Mouse (Mus musculus): ENCODE measurements around the gene Fgfr2. TPM values are rescaled to one million over a fixed set of nuclear protein-coding genes. Genes with fewer than 3 reads are reported as not detected.
A peak's percentile ranks its signal among the peaks of the same experiment; 100 is the strongest.

The Fgfr2 gene
- polyA plus RNA-seq, 1 experiment from 2014 or later = 67.0 TPM

DNA sequence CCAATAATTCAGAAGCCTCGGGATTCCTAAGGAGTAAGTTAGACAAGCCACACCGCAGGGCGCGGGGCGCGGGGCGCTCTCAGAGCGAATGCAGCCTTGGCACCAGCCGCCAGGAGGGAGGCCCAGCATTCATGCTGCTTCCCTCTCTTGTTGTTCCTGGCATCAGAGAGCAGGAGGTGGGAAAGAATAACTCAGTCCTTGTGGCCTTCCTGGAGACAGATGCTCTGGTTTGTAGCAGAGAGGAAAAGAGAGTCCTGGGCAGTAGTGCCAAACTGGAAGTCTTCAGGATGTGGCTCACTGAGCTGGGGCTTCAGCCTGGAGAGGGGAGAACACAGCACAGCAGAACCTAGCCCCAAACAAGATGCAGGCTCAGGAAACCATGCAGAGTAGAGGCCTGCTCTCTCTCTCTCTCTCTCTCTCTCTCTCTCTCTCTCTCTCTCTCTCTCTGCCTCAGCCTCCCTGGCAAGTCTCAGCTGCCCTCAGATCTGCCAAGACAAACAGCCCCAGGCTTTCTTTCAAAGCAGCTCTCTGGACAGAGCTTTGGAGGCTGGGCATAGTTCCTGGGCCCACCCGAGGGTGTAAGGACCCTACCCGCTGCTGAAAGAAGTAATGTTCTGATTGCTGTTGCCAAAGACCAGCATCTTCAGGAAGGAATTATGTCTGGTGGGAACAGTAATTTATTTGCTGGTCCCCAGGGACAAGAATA, 2790.5 kb downstream of the Fgfr2 start:
- WGBS = 87% methylated on average over 11 of the region's 11 CpGs
- no peak overlapping the region for H3K9ac ChIP-seq
- no peak for ATAC-seq

DNA sequence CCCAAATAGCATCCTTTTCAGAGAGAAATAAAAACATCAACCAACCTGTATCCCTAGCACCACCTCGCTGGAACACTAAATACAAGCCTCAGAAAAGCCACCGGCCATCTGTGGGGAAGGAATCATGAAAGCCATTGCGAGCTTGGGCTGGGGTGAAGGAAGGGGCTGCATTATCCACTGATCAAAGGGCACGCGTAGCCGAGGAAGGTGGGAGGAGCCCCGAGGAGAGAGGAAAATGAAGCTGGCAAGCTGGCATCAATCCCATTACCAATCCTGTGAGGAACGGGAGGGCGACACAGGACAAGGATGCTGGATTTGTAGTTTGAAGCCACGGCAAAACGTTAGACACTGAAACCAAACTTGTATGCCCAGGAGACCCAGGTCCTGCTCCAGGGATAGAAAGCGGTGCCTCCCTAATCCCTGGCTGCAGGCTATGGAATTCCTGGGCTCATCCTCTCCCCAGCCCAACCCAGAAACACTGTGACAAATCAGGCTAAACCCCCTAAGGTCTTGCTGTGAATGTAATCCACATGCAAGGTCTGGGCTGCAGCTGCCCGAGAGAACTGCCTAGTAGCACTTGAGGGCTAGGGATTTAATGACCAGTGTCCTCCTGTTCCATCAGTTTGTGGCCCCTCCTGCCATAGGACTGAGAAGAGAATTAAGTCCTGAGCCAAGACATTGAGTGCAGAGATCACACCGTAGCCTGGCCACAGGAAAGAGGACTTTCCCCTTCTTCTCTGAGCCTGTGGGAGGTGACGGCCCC, 2795.4 kb downstream of the Fgfr2 start:
- Histone ChIP-seq H3K4me1 (replicated peaks) (peaks cover 15% of the 10 kb centered on the region; the same call in 1 of the 2 replicates), H3K9me3 (no peaks in the 10 kb centered on the region), H3K36me3 (no peaks in the 10 kb centered on the region), H3K27me3 (replicated peaks) (no peaks in the 10 kb centered on the region), H3K27ac (no peak overlapping the region), H3K4me2 (replicated peaks) (no peak overlapping the region; the same call in 1 of the 2 replicates), H3K4me3 (replicated peaks) (no peak overlapping the region), H3K9ac (no peak overlapping the region)
- no peak for ATAC-seq
- 20% methylated on average over 15 of the region's 15 CpGs for WGBS

More for the DNA sequence above, 2790.5 kb downstream of the Fgfr2 start:
- Histone ChIP-seq H3K4me2 (replicated peaks) (no peak overlapping the region), H3K4me1 (replicated peaks) (peaks cover 6% of the 10 kb centered on the region; the same call in 1 of the 2 replicates), H3K4me3 (replicated peaks) (no peak overlapping the region), H3K27ac (no peak overlapping the region), H3K36me3 (no peaks in the 10 kb centered on the region), H3K9me3 (no peaks in the 10 kb centered on the region), H3K27me3 (replicated peaks) (no peaks in the 10 kb centered on the region)

GRCm38 (mm10) chr7:130325983-130326433, 2797.1 kb downstream of the Fgfr2 start:
- Histone ChIP-seq H3K9me3 (no peaks in the 10 kb centered on the region), H3K27ac (no peak overlapping the region), H3K4me1 (replicated peaks) (peaks cover 15% of the 10 kb centered on the region; the same call in 1 of the 2 replicates), H3K4me2 (replicated peaks) (0 out of 2 replicates have a peak overlapping the region, but pooled peaks have one; percentile 3), H3K27me3 (replicated peaks) (no peaks in the 10 kb centered on the region), H3K4me3 (replicated peaks) (no peak overlapping the region), H3K9ac (no peak overlapping the region), H3K36me3 (no peaks in the 10 kb centered on the region)
- ATAC-seq = peak; percentile 75
- 54% methylated on average over 15 of the region's 15 CpGs for WGBS

GRCm38 (mm10) chr7:130324716-130325401, 2798.3 kb downstream of the Fgfr2 start:
- H3K4me1 ChIP-seq (replicated peaks) = peaks cover 20% of the 10 kb centered on the region
- H3K4me2 ChIP-seq (replicated peaks) = no peak overlapping the region
- no peaks in the 10 kb centered on the region for H3K27me3 ChIP-seq (replicated peaks)
- H3K9me3 ChIP-seq = no peaks in the 10 kb centered on the region
- no peak overlapping the region for H3K4me3 ChIP-seq (replicated peaks)
- H3K27ac ChIP-seq = no peak overlapping the region
- no peak overlapping the region for H3K9ac ChIP-seq
- 59% methylated on average over 14 of the region's 14 CpGs for WGBS
- ATAC-seq = no peak
- H3K36me3 ChIP-seq = no peaks in the 10 kb centered on the region

DNA sequence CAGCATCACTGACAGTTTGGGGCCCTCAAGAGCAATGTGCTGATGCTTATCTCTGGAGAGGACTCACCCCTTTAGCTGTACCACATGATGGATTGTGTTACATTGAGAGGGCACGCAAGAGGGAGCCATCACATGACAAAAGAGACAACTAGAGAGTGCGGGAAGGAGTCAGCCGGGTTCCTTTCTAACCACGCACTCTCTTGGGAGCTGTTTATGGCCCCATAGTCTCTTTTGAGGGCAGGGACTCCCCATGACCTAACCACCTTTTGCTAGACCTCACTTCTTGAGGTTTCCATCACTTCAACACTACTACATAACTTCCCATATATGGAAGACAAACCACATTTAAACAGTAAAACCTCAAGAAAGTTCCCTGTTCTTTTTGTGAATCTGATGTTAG, 2799.4 kb downstream of the Fgfr2 start:
- Histone ChIP-seq H3K9me3 (no peaks in the 10 kb centered on the region), H3K36me3 (no peaks in the 10 kb centered on the region), H3K27me3 (replicated peaks) (no peaks in the 10 kb centered on the region), H3K4me1 (replicated peaks) (peaks cover 23% of the 10 kb centered on the region), H3K4me2 (replicated peaks) (no peak overlapping the region), H3K4me3 (replicated peaks) (no peak overlapping the region), H3K9ac (no peak overlapping the region), H3K27ac (no peak overlapping the region)
- 83% methylated on average over 4 of the region's 4 CpGs for WGBS
- ATAC-seq = no peak

GRCm38 (mm10) chr7:130319799-130320556, 2803.2 kb downstream of the Fgfr2 start:
- peak; percentile 61 for ATAC-seq
- no peak overlapping the region for H3K27ac ChIP-seq
- 38% methylated on average over 8 of the region's 8 CpGs for WGBS

GRCm38 (mm10) chr7:130316294-130316693, 2806.9 kb downstream of the Fgfr2 start:
- WGBS = 45% methylated on average over 3 of the region's 3 CpGs
- no peaks in the 10 kb centered on the region for H3K9me3 ChIP-seq

More at GRCm38 (mm10) chr7:130319799-130320556, 2803.2 kb downstream of the Fgfr2 start:
- H3K4me2 ChIP-seq (replicated peaks) = no peak overlapping the region
- H3K4me3 ChIP-seq (replicated peaks) = no peak overlapping the region
- peaks cover 8% of the 10 kb centered on the region for H3K4me1 ChIP-seq (replicated peaks)
- no peak overlapping the region for H3K9ac ChIP-seq
- no peaks in the 10 kb centered on the region for H3K9me3 ChIP-seq
- H3K36me3 ChIP-seq = no peaks in the 10 kb centered on the region
- H3K27me3 ChIP-seq (replicated peaks) = no peaks in the 10 kb centered on the region

GRCm38 (mm10) chr7:130315221-130315620, 2807.9 kb downstream of the Fgfr2 start:
- no peaks in the 10 kb centered on the region for H3K27me3 ChIP-seq (replicated peaks)
- no peaks in the 10 kb centered on the region for H3K36me3 ChIP-seq
- H3K4me1 ChIP-seq (replicated peaks) = peaks cover 6% of the 10 kb centered on the region
- H3K9me3 ChIP-seq = no peaks in the 10 kb centered on the region
- ATAC-seq = no peak
- H3K4me3 ChIP-seq (replicated peaks) = no peak overlapping the region
- H3K27ac ChIP-seq = no peak overlapping the region
- no peak overlapping the region for H3K4me2 ChIP-seq (replicated peaks)
- no peak overlapping the region for H3K9ac ChIP-seq
- WGBS = 75% methylated on average over 6 of the region's 6 CpGs

More at GRCm38 (mm10) chr7:130316294-130316693, 2806.9 kb downstream of the Fgfr2 start:
- Histone ChIP-seq H3K36me3 (no peaks in the 10 kb centered on the region), H3K9ac (no peak overlapping the region), H3K27ac (no peak overlapping the region), H3K4me2 (replicated peaks) (no peak overlapping the region), H3K27me3 (replicated peaks) (no peaks in the 10 kb centered on the region), H3K4me3 (replicated peaks) (no peak overlapping the region), H3K4me1 (replicated peaks) (peaks cover 8% of the 10 kb centered on the region)
- peak; percentile 62; the same call in 1 of the 2 replicates for ATAC-seq

DNA sequence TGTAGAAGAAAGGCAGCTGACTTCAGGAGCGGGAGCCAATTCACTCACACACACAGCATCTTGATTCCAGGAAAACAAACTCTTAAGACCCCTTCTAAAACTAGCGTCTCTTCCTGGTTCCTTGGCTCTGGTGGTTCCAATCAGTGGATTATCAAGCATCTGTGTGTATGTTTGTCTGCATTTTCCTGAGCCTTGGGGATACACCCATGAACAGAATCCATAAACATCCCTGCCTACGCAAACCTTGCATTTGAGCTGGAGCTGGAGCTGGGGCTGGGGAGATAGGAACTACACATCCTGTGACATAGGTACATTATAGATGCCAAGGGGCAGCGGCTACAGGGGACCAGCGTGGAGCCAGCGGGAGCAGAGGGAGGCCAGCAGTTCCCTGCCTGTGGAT, 2808.5 kb downstream of the Fgfr2 start:
- Histone ChIP-seq H3K4me3 (replicated peaks) (no peak overlapping the region), H3K9me3 (no peaks in the 10 kb centered on the region), H3K27ac (no peak overlapping the region), H3K4me2 (replicated peaks) (no peak overlapping the region), H3K36me3 (no peaks in the 10 kb centered on the region), H3K4me1 (replicated peaks) (peaks cover 1% of the 10 kb centered on the region), H3K9ac (no peak overlapping the region), H3K27me3 (replicated peaks) (no peaks in the 10 kb centered on the region)
- no peak for ATAC-seq
- 93% methylated on average over 6 of the region's 6 CpGs for WGBS

DNA sequence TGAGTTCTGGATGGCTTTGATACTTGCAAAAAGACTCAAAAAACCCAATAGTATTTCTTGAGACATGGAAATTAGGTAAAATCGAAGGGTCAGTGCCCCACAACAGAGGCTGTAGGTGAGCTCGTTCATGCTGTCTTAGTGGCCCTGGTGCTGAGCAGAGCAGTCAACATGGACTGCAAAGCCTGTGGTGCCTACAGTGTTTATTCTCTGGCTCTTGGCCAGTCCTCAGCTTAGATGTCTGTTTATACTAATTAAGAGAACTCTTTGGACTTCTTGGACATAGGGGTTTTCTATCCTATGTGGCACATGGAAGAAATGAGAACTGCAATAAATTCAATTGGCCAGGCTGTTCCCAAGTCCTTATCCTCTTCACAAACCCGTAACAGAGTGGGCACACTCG, 2811.8 kb downstream of the Fgfr2 start:
- Histone ChIP-seq H3K4me2 (replicated peaks) (no peak overlapping the region), H3K9ac (no peak overlapping the region), H3K36me3 (no peaks in the 10 kb centered on the region), H3K4me1 (replicated peaks) (no peaks in the 10 kb centered on the region), H3K9me3 (no peaks in the 10 kb centered on the region), H3K27me3 (replicated peaks) (no peaks in the 10 kb centered on the region), H3K27ac (no peak overlapping the region), H3K4me3 (replicated peaks) (no peak overlapping the region)
- WGBS = 61% methylated on average over 4 of the region's 4 CpGs
- ATAC-seq = no peak

DNA sequence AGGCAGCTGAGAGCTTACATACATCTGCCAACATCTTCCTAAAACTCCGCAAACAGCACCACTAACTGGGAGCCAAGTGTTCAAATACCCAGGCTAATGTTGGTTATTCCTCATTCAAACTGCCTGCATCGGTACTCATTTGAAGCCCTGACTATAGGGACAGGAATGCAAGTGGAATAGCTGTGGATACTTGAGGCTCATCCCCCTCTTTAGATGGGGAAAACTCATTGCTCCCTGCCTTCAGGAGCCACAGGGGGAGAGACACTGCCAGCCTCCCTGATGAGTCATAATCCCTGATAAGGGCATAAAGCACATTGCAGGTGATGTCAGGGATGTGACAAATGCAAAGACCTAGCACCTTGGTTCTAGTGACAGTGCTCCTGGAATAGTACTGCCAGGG, 2814.0 kb downstream of the Fgfr2 start:
- no peak overlapping the region for H3K4me2 ChIP-seq (replicated peaks)
- 85% methylated on average over 2 of the region's 2 CpGs for WGBS
- no peaks in the 10 kb centered on the region for H3K4me1 ChIP-seq (replicated peaks)
- H3K9me3 ChIP-seq = no peaks in the 10 kb centered on the region
- ATAC-seq = no peak; the same call in 1 of the 2 replicates
- H3K4me3 ChIP-seq (replicated peaks) = no peak overlapping the region
- no peak overlapping the region for H3K9ac ChIP-seq
- no peaks in the 10 kb centered on the region for H3K36me3 ChIP-seq
- H3K27ac ChIP-seq = no peak overlapping the region
- no peaks in the 10 kb centered on the region for H3K27me3 ChIP-seq (replicated peaks)
